Mouse (Mus musculus) liver, embryonic 16.5 days (tissue): Measurements from ENCODE around the gene Rnase2a. TPM values are rescaled to one million over a fixed set of nuclear protein-coding genes. Genes with fewer than 3 reads are reported as not detected.
"Not testable (repeated sequence)": the region's sequence is repeated elsewhere in the genome, so short reads cannot be mapped to it uniquely, and the experiment has no call there.

Experiments used
- ATAC-seq: fragments of 200-750 bp; cut with Nextera tagmentation; 2 replicates; pipeline ENCODE4 v1.8.0; 2017; ENCODE audit warnings: low read depth, mild to moderate bottlenecking, moderate number of reproducible peaks, moderate library complexity
- H3K27ac ChIP-seq: fragments of 300-500 bp; sonication (generic); 2 replicates; pipeline ENCODE4 v1.5.1; 2014; ENCODE audit warnings: mild to moderate bottlenecking, low read length
- H3K27me3 ChIP-seq: fragments of 300-500 bp; sonication (generic); 2 replicates; pipeline ENCODE4 v1.6.1; 2014; ENCODE audit warnings: low read depth, low read length, mixed read lengths; ENCODE audit not compliant: control insufficient read depth, insufficient read depth
- H3K36me3 ChIP-seq: fragments of 300-500 bp; sonication (generic); 2 replicates; pipeline ENCODE4 v1.6.1; 2014; ENCODE audit warnings: mild to moderate bottlenecking; ENCODE audit not compliant: control insufficient read depth, insufficient read depth
- H3K4me1 ChIP-seq: fragments of 300-500 bp; sonication (generic); 2 replicates; pipeline ENCODE4 v1.6.1; 2014; ENCODE audit warnings: low read depth, low read length, mixed read lengths; ENCODE audit not compliant: control insufficient read depth
- H3K4me2 ChIP-seq: fragments of 300-500 bp; sonication (generic); 2 replicates; pipeline ENCODE4 v1.6.1; 2014; ENCODE audit warnings: low read depth, low read length, mixed read lengths
- H3K4me3 ChIP-seq: fragments of 300-500 bp; sonication (generic); 2 replicates; pipeline ENCODE4 v1.5.1; 2014; ENCODE audit warnings: low read depth, mild to moderate bottlenecking, low read length
- H3K9ac ChIP-seq: fragments of 300-500 bp; sonication (generic); 2 replicates; pipeline ENCODE4 v1.6.1; 2014; ENCODE audit warnings: low read depth, low read length
- H3K9me3 ChIP-seq: fragments of 300-500 bp; sonication (generic); replicated peaks from 2 replicates; pipeline ENCODE4 v1.6.1; 2016; ENCODE audit warnings: low read length; ENCODE audit not compliant: control insufficient read depth
- WGBS: fragments of 180-500 bp; shearing (Covaris S2); extraction: QIAGEN DNeasy Blood & Tissue Kit; methylation state at CpG from one replicate; pipeline ENCODE4 v1.1.7; 2014; ENCODE audit not compliant: insufficient replicate concordance; 5-methylcytosine and 5-hydroxymethylcytosine counted together
- polyA plus RNA-seq: library from polyadenylated mRNA; unstranded; fragments of >200 nt; fragmentation: Nextera tagmentation; extraction: Ambion mirVana; gene quantifications from 2 replicates; pipeline ENCODE4 v1.2.1, GENCODE M21; 2015

Gene Rnase2a
- polyA plus RNA-seq = not detected in 2 replicates

GRCm38 (mm10) chr14:51256041-51256440, at the start of gene Rnase2a:
TSS of gene Rnase2a (minus strand) at chr14:51256112.
- ATAC-seq = no peak
- Histone ChIP-seq H3K4me1 (no peaks in the 10 kb centered on the region), H3K9ac (no peak within 1 kb of the TSS), H3K4me2 (no peak within 1 kb of the TSS), H3K36me3 (no peaks in the 10 kb centered on the region), H3K27ac (no peak within 1 kb of the TSS), H3K4me3 (no peak within 1 kb of the TSS), H3K9me3 (no peaks in the 10 kb centered on the region), H3K27me3 (no peaks in the 10 kb centered on the region)
- 66% methylated on average over 3 of the region's 3 CpGs for WGBS

- no peak for ATAC-seq
- 36% methylated on average over 1 of the region's 1 CpGs for WGBS
These were observed 35.6 kb upstream of the Rnase2a start for GRCm38 (mm10) chr14:51291505-51291904.

GRCm38 (mm10) chr14:51278515-51278914, 22.6 kb upstream of the Rnase2a start:
- not testable (repeated sequence) for H3K4me3 ChIP-seq, H3K9ac ChIP-seq, H3K27ac ChIP-seq, H3K4me1 ChIP-seq, H3K36me3 ChIP-seq, ATAC-seq, H3K9me3 ChIP-seq, H3K27me3 ChIP-seq, H3K4me2 ChIP-seq
- WGBS = 16% methylated on average over 1 of the region's 1 CpGs

More at GRCm38 (mm10) chr14:51291505-51291904, 35.6 kb upstream of the Rnase2a start:
- Histone ChIP-seq H3K9ac (no peak overlapping the region), H3K27me3 (no peaks in the 10 kb centered on the region), H3K9me3 (no peaks in the 10 kb centered on the region), H3K4me3 (no peak overlapping the region), H3K4me1 (no peaks in the 10 kb centered on the region), H3K36me3 (no peaks in the 10 kb centered on the region), H3K27ac (no peak overlapping the region), H3K4me2 (no peak overlapping the region)

GRCm38 (mm10) chr14:51268677-51269076, 12.8 kb upstream of the Rnase2a start:
- Histone ChIP-seq H3K4me3 (no peak overlapping the region), H3K9ac (no peak overlapping the region), H3K27ac (no peak overlapping the region), H3K4me2 (no peak overlapping the region), H3K9me3 (no peaks in the 10 kb centered on the region), H3K36me3 (no peaks in the 10 kb centered on the region), H3K27me3 (no peaks in the 10 kb centered on the region), H3K4me1 (no peaks in the 10 kb centered on the region)
- WGBS = 43% methylated on average over 1 of the region's 1 CpGs
- no peak for ATAC-seq

- Histone ChIP-seq H3K4me2 (no peak overlapping the region), H3K4me3 (no peak overlapping the region), H3K27me3 (no peaks in the 10 kb centered on the region), H3K9ac (no peak overlapping the region), H3K36me3 (no peaks in the 10 kb centered on the region), H3K9me3 (no peaks in the 10 kb centered on the region), H3K27ac (no peak overlapping the region), H3K4me1 (no peaks in the 10 kb centered on the region)
- 4% methylated on average over 9 of the region's 9 CpGs for WGBS
- ATAC-seq = 0 out of 2 replicates have a peak, but pooled peaks have one; percentile 30
These were observed 10.2 kb upstream of the Rnase2a start for GRCm38 (mm10) chr14:51266113-51266512.

- no peak for ATAC-seq
- no peak overlapping the region for H3K4me2 ChIP-seq
- H3K9ac ChIP-seq = no peak overlapping the region
- no peak overlapping the region for H3K27ac ChIP-seq
- H3K9me3 ChIP-seq = no peaks in the 10 kb centered on the region
- no peaks in the 10 kb centered on the region for H3K4me1 ChIP-seq
- H3K4me3 ChIP-seq = no peak overlapping the region
- H3K36me3 ChIP-seq = no peaks in the 10 kb centered on the region
- no peaks in the 10 kb centered on the region for H3K27me3 ChIP-seq
- 37% methylated on average over 4 of the region's 4 CpGs for WGBS
These were observed 9.8 kb upstream of the Rnase2a start for GRCm38 (mm10) chr14:51265667-51266066.

- H3K4me2 ChIP-seq = no peak overlapping the region
- H3K4me3 ChIP-seq = no peak overlapping the region
- H3K4me1 ChIP-seq = no peaks in the 10 kb centered on the region
- no peaks in the 10 kb centered on the region for H3K9me3 ChIP-seq
- H3K36me3 ChIP-seq = no peaks in the 10 kb centered on the region
- H3K9ac ChIP-seq = no peak overlapping the region
- no peak for ATAC-seq
- no peak overlapping the region for H3K27ac ChIP-seq
- no peaks in the 10 kb centered on the region for H3K27me3 ChIP-seq
These were observed 6.5 kb upstream of the Rnase2a start for GRCm38 (mm10) chr14:51262397-51262796.

- Histone ChIP-seq H3K4me2 (no peak overlapping the region), H3K36me3 (no peaks in the 10 kb centered on the region), H3K4me3 (no peak overlapping the region), H3K27me3 (no peaks in the 10 kb centered on the region), H3K9ac (no peak overlapping the region), H3K4me1 (no peaks in the 10 kb centered on the region), H3K27ac (no peak overlapping the region), H3K9me3 (no peaks in the 10 kb centered on the region)
- WGBS = 71% methylated on average over 7 of the region's 7 CpGs
- ATAC-seq = no peak
These were observed 3.8 kb upstream of the Rnase2a start for GRCm38 (mm10) chr14:51259741-51260140.

- no peak overlapping the region for H3K4me3 ChIP-seq
- H3K36me3 ChIP-seq = no peaks in the 10 kb centered on the region
- no peaks in the 10 kb centered on the region for H3K4me1 ChIP-seq
- H3K27me3 ChIP-seq = no peaks in the 10 kb centered on the region
- H3K4me2 ChIP-seq = no peak overlapping the region
- H3K27ac ChIP-seq = no peak overlapping the region
- H3K9ac ChIP-seq = no peak overlapping the region
- 57% methylated on average over 1 of the region's 1 CpGs for WGBS
- no peaks in the 10 kb centered on the region for H3K9me3 ChIP-seq
- ATAC-seq = no peak
These were observed 2.3 kb downstream of the Rnase2a start for GRCm38 (mm10) chr14:51253569-51253968.

GRCm38 (mm10) chr14:51252206-51252605, 3.7 kb downstream of the Rnase2a start:
- H3K9me3 ChIP-seq, H3K4me1 ChIP-seq, ATAC-seq, H3K9ac ChIP-seq, H3K27ac ChIP-seq, H3K27me3 ChIP-seq, H3K4me3 ChIP-seq, H3K36me3 ChIP-seq, H3K4me2 ChIP-seq: not testable (repeated sequence)
